28 mouse cellular contexts compared by ENCODE assay signal in the genomic region with DNA sequence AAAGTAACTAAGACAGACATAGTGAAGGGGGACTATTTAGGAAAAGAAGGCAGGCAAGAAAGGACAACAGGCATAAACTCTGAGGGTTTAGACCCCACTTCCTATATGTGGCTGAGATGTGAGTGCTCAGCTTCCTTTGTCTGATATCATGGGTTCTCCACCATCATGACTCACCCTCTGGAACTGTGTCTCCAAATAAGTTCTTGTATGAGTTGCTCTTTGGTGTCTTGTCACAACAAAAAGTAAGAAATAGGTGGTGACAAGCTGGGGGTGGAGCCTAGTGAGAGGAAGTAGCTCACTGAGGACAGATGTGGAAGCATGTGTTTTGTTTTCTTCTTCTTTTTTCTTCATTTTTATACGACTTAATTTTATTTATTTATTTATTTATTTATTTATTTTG.
A peak's percentile ranks its signal among the peaks of the same experiment; 100 is the strongest.
DNase-seq lines count a peak whose midpoint lies in the region; ATAC-seq and TF ChIP-seq lines count a peak whose summit lies in the region.
"Had no signal": no experiment of that assay in that cellular context is flagged by ENCODE, and none has a peak within 500 bp of the region (broad histone marks: within the 10 kb centered on the region; RNA-seq: fewer than 3 reads in every experiment).

No protein-coding gene starts in this region.

- no peaks in the 10 kb centered on the region for H3K36me3 ChIP-seq in splenic B cell, adult 2 months (ENCODE audit: control insufficient read depth, insufficient read depth, low read length, poor library complexity, severe bottlenecking)
- H3K36me3 ChIP-seq: hindbrain, embryonic 12.5 days had no signal

- no peak for TF ChIP-seq POLR2A in bone marrow macrophage, adult 2 months (IDR thresholded peaks at IDR 0.05; ENCODE audit: borderline replicate concordance, low read depth, low read length)

- peak overlapping the region; percentile 84 for H3K27ac ChIP-seq in bone marrow macrophage, adult 2 months (ENCODE audit: insufficient read depth, low read depth, low read length)
- H3K27ac ChIP-seq: hindbrain, embryonic 12.5 days; hindbrain, postnatal 0 days; kidney, postnatal 0 days; stomach, postnatal 0 days had no signal

- no peaks in the 10 kb centered on the region for H3K27me3 ChIP-seq in splenic B cell, adult 2 months (ENCODE audit: control insufficient read depth, insufficient read depth, low read length, poor library complexity, severe bottlenecking)
- H3K27me3 ChIP-seq: hindbrain, embryonic 12.5 days; Patski had no signal

- H3K4me3 ChIP-seq in bone marrow macrophage, adult 2 months (ENCODE audit: insufficient read depth, low read length) = no peak overlapping the region
- H3K4me3 ChIP-seq: erythroblast, embryonic 14.5 days; hindbrain, embryonic 12.5 days had no signal

- peak; percentile 91 for DNase-seq in 416B (ENCODE audit: low read depth)
- DNase-seq in splenic B cell, adult 2 months (ENCODE audit: low read depth, low spot score) = peak; percentile 4
- no peak for DNase-seq in thymus, postnatal 0 days (ENCODE audit: low spot score)
- no peak for DNase-seq in thymus, adult 18-20 months
- DNase-seq: adrenal gland, postnatal 14 days; cerebellum, adult 18-20 months; cerebellum, postnatal 10 days; forebrain, postnatal 0 days; heart, postnatal 36 days; kidney, adult 8-10 months; layer of hippocampus, postnatal 36 days; left cerebral cortex, postnatal 4 days; liver; liver, postnatal 0 days; retina, postnatal 1 day; spleen, adult 18-20 months; thymus, adult 2 months; thymus, postnatal 4 days had no signal

- TF ChIP-seq CTCF in bone marrow macrophage, adult 2 months (IDR thresholded peaks at IDR 0.05; ENCODE audit: low read depth, low read length) = no peak

- peaks cover 14% of the 10 kb centered on the region for H3K4me1 ChIP-seq in bone marrow macrophage, adult 2 months (ENCODE audit: control insufficient read depth, insufficient read depth, low read length)
- H3K4me1 ChIP-seq: hindbrain, embryonic 12.5 days had no signal

- peak; percentile 82 for ATAC-seq in megakaryocyte, adult 5-6 weeks (ENCODE audit: poor library complexity, severe bottlenecking)
- ATAC-seq: forebrain, postnatal 0 days; hindbrain, postnatal 0 days; intestine, embryonic 16.5 days; liver, postnatal 0 days; midbrain, embryonic 16.5 days; Patski had no signal

Comparison
In these comparisons a context has a peak if more than half of its experiments do, and no peak if none do; other contexts are left out.
1. DNase-seq: peak in 416B (single experiment) and splenic B cell, adult 2 months (single experiment); none in thymus, postnatal 0 days (single experiment) and thymus, adult 18-20 months (0 of 2).